Mouse (Mus musculus) CH12.LX (cell line): ENCODE data around the gene Pias1.

Experiments
- BHLHE40 ChIP-seq: IDR thresholded peaks from 2 replicates; pipeline ENCODE4 v1.6.1; 2011; ENCODE audit warnings: mild to moderate bottlenecking, low read depth, low read length, improper control_type of control experiment
- CTCF ChIP-seq, 2 experiments: IDR thresholded peaks in 1 of 2; conservative IDR thresholded peaks in 1 of 2; 2 replicates each; pipeline ENCODE4 v1.5.1; 2011 to 2012; ENCODE audit warnings: low read depth in 2 of 2, low read length in 2 of 2, improper control_type of control experiment in 1 of 2, inconsistent platforms in 1 of 2, mild to moderate bottlenecking in 1 of 2, moderate library complexity in 1 of 2
- ETS1 ChIP-seq: conservative IDR thresholded peaks from 2 replicates; pipeline ENCODE4 v1.6.1; 2012; ENCODE audit warnings: low read depth, mild to moderate bottlenecking, inconsistent platforms, low read length, improper control_type of control experiment, moderate library complexity
- GABPA ChIP-seq: IDR thresholded peaks from 2 replicates; pipeline ENCODE4 v1.6.1; 2012; ENCODE audit warnings: low read depth, low read length, improper control_type of control experiment, inconsistent platforms; ENCODE audit not compliant: insufficient replicate concordance
- HCFC1 ChIP-seq: IDR thresholded peaks from 2 replicates; pipeline ENCODE4 v1.6.1; 2012; ENCODE audit warnings: low read depth, mild to moderate bottlenecking, inconsistent platforms, low read length, improper control_type of control experiment
- MEF2A ChIP-seq: IDR thresholded peaks from 2 replicates; pipeline ENCODE4 v1.6.1; 2014; ENCODE audit warnings: low read depth, mild to moderate bottlenecking, inconsistent platforms, low read length, improper control_type of control experiment, borderline replicate concordance
- MXI1 ChIP-seq: IDR thresholded peaks from 2 replicates; pipeline ENCODE4 v1.6.1; 2011; ENCODE audit warnings: mild to moderate bottlenecking, low read depth, low read length, improper control_type of control experiment
- POLR2A ChIP-seq: IDR thresholded peaks from 2 replicates; pipeline ENCODE4 v1.6.1; 2011; ENCODE audit warnings: low read depth, mild to moderate bottlenecking, improper control_type of control experiment, low read length
- USF1 ChIP-seq: IDR thresholded peaks from 2 replicates; pipeline ENCODE4 v1.6.1; 2014; ENCODE audit warnings: low read depth, mild to moderate bottlenecking, inconsistent platforms, low read length, improper control_type of control experiment
- ZKSCAN1 ChIP-seq: IDR thresholded peaks from 2 replicates; pipeline ENCODE4 v1.6.1; 2012; ENCODE audit warnings: low read depth, inconsistent platforms, low read length, improper control_type of control experiment, borderline replicate concordance
- ZNF384 ChIP-seq: IDR thresholded peaks from 2 replicates; pipeline ENCODE4 v1.6.1; 2012; ENCODE audit warnings: low read depth, low read length, improper control_type of control experiment, inconsistent platforms

- 0 out of 2 replicates have a peak, but pooled peaks have one; percentile 46 for TF ChIP-seq MEF2A
- TF ChIP-seq CTCF (conservative IDR thresholded peaks at IDR 0.05 in 1 of 2, IDR thresholded peaks at IDR 0.05 in 1 of 2; ENCODE audit: low read depth in 2 of 2, low read length in 2 of 2) = peak; percentile 96 to 100
- TF ChIP-seq POLR2A = no peak
- TF ChIP-seq MXI1 = no peak
- peak; percentile 25; the same call in 1 of the 2 replicates for TF ChIP-seq HCFC1
- no peak for TF ChIP-seq ZKSCAN1
- no peak for TF ChIP-seq GABPA
- TF ChIP-seq USF1 = no peak
- TF ChIP-seq ZNF384 = no peak
- TF ChIP-seq ETS1 = no peak; the same call in 1 of the 2 replicates
- peak; percentile 21; the same call in 1 of the 2 replicates for TF ChIP-seq BHLHE40
These were observed 140.0 kb downstream of the Pias1 start for GRCm38 (mm10) chr9:62847694-62848093.
